Mouse (Mus musculus) left cerebral cortex, adult 8-10 months (tissue): ENCODE data around the gene Dop1b. TPM values are rescaled to one million over a fixed set of nuclear protein-coding genes. Genes with fewer than 3 reads are reported as not detected.
"Not testable (repeated sequence)": the region's sequence is repeated elsewhere in the genome, so short reads cannot be mapped to it uniquely, and the experiment has no call there.

Experiments
- DNase-seq, 2 experiments: peaks; one replicate each; pipeline ENCODE4 v3.0.0; 2022; ENCODE audit warnings: low spot score in 2 of 2
- total RNA-seq, 4 experiments: library from RNA; stranded (reverse); gene quantifications; 2 replicates each; pipeline ENCODE4 v1.2.4; 2022

Dop1b gene
- total RNA-seq, 4 experiments from 2014 or later: 87.2 to 123 (median 102) TPM

- DNase-seq: no peak
Observed at GRCm38 (mm10) chr16:93749147-93749910, 37.6 kb downstream of the Dop1b start.

GRCm38 (mm10) chr16:93750464-93750863 lies 38.8 kb downstream of the Dop1b start:
- DNase-seq: no peak

GRCm38 (mm10) chr16:93751816-93752215 lies 40.1 kb downstream of the Dop1b start:
- no peak for DNase-seq

DNA sequence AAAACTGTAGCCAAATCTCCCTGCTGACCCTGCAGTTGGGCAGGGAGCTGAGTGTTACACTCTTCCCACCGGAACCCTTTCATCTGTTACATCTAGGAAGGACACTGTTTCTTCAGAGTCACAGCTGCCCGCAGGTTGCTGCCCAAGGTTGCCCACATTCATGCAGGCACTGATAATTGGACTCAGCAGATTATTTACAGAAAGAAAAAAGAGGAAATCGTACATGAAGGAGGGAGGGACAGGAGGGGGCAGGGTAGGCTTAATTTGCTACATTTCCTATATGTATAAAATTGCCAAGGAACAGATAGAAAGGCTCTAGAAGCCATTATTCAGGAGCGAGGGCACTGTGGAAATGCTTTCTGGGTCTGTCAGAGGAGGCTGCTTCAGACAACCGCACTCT lies 44.9 kb downstream of the Dop1b start:
- DNase-seq: no peak

GRCm38 (mm10) chr16:93763378-93763777 lies 51.7 kb downstream of the Dop1b start:
- no peak for DNase-seq

- no peak for DNase-seq
Observed at GRCm38 (mm10) chr16:93764597-93764996, 52.9 kb downstream of the Dop1b start.

GRCm38 (mm10) chr16:93766956-93767355 lies 55.3 kb downstream of the Dop1b start:
- DNase-seq: no peak

GRCm38 (mm10) chr16:93767548-93767947 lies 55.8 kb downstream of the Dop1b start:
- DNase-seq: no peak

GRCm38 (mm10) chr16:93769621-93770020 lies 57.9 kb downstream of the Dop1b start:
- no peak for DNase-seq

GRCm38 (mm10) chr16:93770271-93770926 lies 58.7 kb downstream of the Dop1b start:
- DNase-seq: no peak

DNA sequence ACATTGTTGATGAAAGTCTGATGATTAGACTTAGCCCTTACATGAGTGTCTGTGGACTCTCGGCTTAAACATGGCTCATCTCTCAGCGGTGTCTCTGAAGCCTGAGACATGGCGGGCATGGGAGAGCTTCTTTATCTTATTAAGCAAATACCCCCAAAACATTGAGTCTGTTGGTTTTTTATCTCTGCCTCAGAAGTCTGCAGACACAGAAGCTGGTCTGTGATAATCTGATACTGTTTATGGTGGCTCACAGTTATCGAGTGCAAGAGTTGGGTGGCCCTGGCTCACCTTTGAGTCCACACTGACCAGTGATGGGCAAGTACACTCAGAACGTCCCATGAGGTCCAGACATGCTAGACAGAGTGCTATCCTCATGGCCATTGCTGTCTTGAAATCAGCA lies 63.0 kb downstream of the Dop1b start:
- DNase-seq: no peak

GRCm38 (mm10) chr16:93776468-93776867 lies 64.8 kb downstream of the Dop1b start:
- DNase-seq: no peak

DNA sequence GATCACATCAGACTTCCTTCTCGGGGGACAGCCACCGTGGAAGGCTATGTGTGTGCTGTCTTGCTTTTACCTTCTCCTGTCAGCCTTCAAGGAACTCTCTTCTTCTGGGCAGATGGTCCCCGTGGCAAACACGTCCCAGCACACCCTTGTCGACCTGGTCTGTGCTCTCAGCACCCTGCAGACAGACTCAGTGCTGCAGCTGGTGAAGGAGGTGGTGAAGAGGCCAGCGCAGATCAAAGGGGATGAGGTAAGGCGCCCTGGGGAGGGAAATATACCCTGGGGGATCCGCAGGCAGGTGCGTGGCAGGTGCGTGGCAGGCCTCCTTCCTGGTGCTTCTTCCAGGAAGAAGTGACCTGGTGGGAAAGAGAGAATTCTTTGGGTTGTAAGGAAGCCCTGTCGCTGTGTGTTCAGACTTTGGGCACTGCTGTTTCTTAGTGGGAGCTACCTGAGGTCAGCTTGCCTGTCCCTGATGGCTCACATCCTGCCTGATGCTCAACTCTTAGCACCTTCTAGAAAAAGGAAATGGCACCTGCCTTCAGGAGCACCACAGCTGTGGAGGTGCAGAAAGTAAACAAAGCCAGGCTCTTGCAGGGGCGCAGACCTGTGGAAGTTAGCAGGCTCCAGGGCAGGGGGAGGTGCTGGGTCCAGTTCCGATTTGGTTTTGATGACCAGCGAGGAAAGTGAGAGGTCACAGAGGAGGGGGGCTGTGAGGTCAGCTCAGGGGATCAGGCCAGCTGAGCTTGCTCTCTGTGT lies 65.7 kb downstream of the Dop1b start:
- no peak for DNase-seq

GRCm38 (mm10) chr16:93778393-93778792 lies 66.7 kb downstream of the Dop1b start:
- DNase-seq: not testable (repeated sequence)

DNA sequence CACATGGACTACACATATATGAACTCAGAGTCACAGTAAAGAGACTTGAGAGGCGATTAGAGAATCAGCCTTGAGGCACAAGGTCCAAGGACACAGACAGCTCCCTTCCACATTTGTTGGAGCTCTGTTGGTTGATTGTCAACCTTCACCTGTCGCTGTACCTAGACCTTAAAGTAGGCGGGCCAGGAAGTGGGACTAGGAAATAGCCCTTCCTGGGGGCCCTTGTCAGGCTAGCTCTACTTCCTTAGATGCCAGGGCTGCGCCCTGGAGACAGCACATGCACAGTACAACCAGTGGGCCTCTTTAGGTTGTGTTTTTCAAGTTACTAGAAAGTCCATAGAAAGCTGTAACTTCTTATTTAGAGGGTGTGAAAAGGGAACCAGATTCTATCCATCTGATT lies 67.8 kb downstream of the Dop1b start:
- DNase-seq: no peak

GRCm38 (mm10) chr16:93780660-93781479 lies 69.2 kb downstream of the Dop1b start:
- DNase-seq: no peak

- no peak for DNase-seq
Observed at GRCm38 (mm10) chr16:93784175-93784574, 72.5 kb downstream of the Dop1b start.

- DNase-seq: no peak
Observed at GRCm38 (mm10) chr16:93785805-93786204, 74.1 kb downstream of the Dop1b start.

GRCm38 (mm10) chr16:93788388-93788787 lies 76.7 kb downstream of the Dop1b start:
- no peak for DNase-seq

DNA sequence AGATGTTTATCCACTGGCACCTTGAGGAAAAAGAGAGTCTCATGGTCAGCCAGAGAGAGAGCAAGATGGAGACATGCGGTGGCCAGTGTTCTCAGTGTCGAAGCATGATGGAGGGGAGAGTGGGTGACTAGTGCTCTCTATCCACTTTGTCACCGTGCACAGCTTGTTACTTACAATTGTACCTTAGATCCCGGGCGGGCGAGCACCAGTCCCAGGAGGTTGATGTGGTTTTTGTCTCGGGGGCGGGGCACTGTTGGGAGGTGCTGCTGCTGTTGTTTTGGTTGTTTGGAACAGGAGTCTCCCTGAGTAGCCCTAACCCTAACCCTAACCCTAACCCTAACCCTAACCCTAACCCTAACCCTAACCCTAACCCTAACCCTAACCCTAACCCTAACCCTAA lies 77.2 kb downstream of the Dop1b start:
- DNase-seq: no peak

DNA sequence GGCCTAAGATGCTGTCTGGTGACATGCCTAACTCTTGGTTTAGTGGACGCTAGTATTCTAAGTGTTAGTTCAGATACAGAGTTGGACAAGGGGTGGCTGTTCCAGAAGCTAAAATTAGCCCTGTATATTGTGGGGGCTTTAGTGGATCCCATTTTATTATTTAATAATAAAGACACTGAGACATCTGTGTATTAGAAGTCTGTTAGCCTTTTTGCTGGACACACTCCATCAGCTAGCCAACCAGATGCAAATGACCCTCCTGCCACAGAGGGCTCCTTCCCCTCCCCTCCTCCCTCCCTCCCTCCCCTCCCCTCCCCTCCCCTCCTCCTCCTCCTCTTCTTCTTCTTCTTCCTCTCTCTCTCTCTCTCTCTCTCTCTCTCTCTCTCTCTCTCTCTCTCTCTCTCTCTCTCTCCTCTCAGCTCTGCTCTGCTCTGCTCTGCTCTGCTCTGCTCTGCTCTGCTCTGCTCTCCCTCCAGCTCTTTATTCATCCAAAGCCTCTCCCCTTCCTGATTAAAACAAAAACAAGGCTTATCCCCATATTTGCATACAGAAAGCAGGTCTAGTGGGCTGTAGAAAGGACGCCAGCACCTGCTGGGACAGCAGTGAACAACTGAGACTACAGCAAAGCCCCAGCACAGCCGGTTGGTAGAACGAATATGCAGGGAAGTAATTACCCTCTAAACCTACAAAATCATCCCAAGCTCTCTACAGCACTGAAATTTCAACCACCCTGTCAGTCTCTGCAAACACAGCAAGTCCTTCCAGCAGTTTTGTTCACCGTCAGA lies 78.5 kb downstream of the Dop1b start:
- DNase-seq: no peak
